Mouse (Mus musculus) heart, embryonic 15.5 days (tissue): ENCODE results near the gene Mtfp1. TPM values are rescaled to one million over a fixed set of nuclear protein-coding genes. Genes with fewer than 3 reads are reported as not detected.
"Not testable (repeated sequence)": the region's sequence is repeated elsewhere in the genome, so short reads cannot be mapped to it uniquely, and the experiment has no call there.

Experiments used
- ATAC-seq: fragments of 200-750 bp; cut with Nextera tagmentation; replicated peaks from 2 replicates; pipeline ENCODE4 v1.8.0; 2017; ENCODE audit warnings: low read depth, moderate TSS enrichment; ENCODE audit not compliant: insufficient number of reproducible peaks, insufficient read depth, low FRiP score
- H3K27ac ChIP-seq: fragments of 300-500 bp; sonication (generic); 2 replicates; pipeline ENCODE4 v1.5.1; 2015; ENCODE audit warnings: mild to moderate bottlenecking, inconsistent platforms
- H3K27me3 ChIP-seq: fragments of 300-500 bp; sonication (generic); 2 replicates; pipeline ENCODE4 v1.6.1; 2015; ENCODE audit warnings: inconsistent platforms
- H3K36me3 ChIP-seq: fragments of 300-500 bp; sonication (generic); 2 replicates; pipeline ENCODE4 v1.6.1; 2015; ENCODE audit warnings: mild to moderate bottlenecking, inconsistent platforms
- H3K4me1 ChIP-seq: fragments of 300-500 bp; sonication (generic); replicated peaks from 2 replicates; pipeline ENCODE4 v1.6.1; 2015; ENCODE audit warnings: inconsistent platforms
- H3K4me2 ChIP-seq: fragments of 300-500 bp; sonication (generic); 2 replicates; pipeline ENCODE4 v1.6.1; 2015; ENCODE audit warnings: inconsistent platforms, mild to moderate bottlenecking, moderate library complexity
- H3K4me3 ChIP-seq: fragments of 300-500 bp; sonication (generic); 2 replicates; pipeline ENCODE4 v1.5.1; 2015; ENCODE audit warnings: mild to moderate bottlenecking, inconsistent platforms
- H3K9ac ChIP-seq: fragments of 300-500 bp; sonication (generic); 2 replicates; pipeline ENCODE4 v1.6.1; 2015; ENCODE audit warnings: mild to moderate bottlenecking, inconsistent platforms
- H3K9me3 ChIP-seq: fragments of 300-500 bp; sonication (generic); replicated peaks from 2 replicates; pipeline ENCODE4 v1.6.1; 2016; ENCODE audit warnings: inconsistent platforms
- WGBS: fragments of 180-500 bp; shearing (Covaris S2); methylation state at CpG from one replicate; pipeline ENCODE4 v1.1.7; 2015; ENCODE audit warnings: mixed read lengths; 5-methylcytosine and 5-hydroxymethylcytosine counted together
- polyA plus RNA-seq: library from polyadenylated mRNA; unstranded; fragments of >200 nt; fragmentation: Nextera tagmentation; extraction: Ambion mirVana; gene quantifications from 2 replicates; pipeline ENCODE4 v1.2.1, GENCODE M21; 2015

Gene Mtfp1
- polyA plus RNA-seq, 1 experiment from 2014 or later = 32.8 TPM

- no peak overlapping the region for H3K9ac ChIP-seq
- H3K4me1 ChIP-seq = peaks cover 9% of the 10 kb centered on the region
- H3K4me2 ChIP-seq = no peak overlapping the region
- no peaks in the 10 kb centered on the region for H3K36me3 ChIP-seq
- no peak overlapping the region for H3K27ac ChIP-seq
- no peaks in the 10 kb centered on the region for H3K9me3 ChIP-seq
- 64% methylated on average over 5 of the region's 5 CpGs for WGBS
- H3K27me3 ChIP-seq = peaks cover 7% of the 10 kb centered on the region; the same call in 1 of the 2 replicates
- H3K4me3 ChIP-seq = no peak overlapping the region
- no peak for ATAC-seq
These were observed 28.7 kb upstream of the Mtfp1 start for GRCm38 (mm10) chr11:4123922-4124321.

GRCm38 (mm10) chr11:4122742-4123579 lies 27.7 kb upstream of the Mtfp1 start, which contains the start of gene Sec14l2:
Sec14l2 (minus strand) TSS chr11:4123415.
- peaks cover 15% of the 10 kb centered on the region for H3K4me1 ChIP-seq
- no peak for ATAC-seq
- no peak within 1 kb of the TSS for H3K27ac ChIP-seq
- WGBS = 67% methylated on average over 10 of the region's 10 CpGs
- H3K9ac ChIP-seq = no peak within 1 kb of the TSS
- no peak within 1 kb of the TSS for H3K4me3 ChIP-seq
- H3K36me3 ChIP-seq = no peaks in the 10 kb centered on the region
- no peak within 1 kb of the TSS for H3K4me2 ChIP-seq
- H3K9me3 ChIP-seq = no peaks in the 10 kb centered on the region
- H3K27me3 ChIP-seq = peaks cover 7% of the 10 kb centered on the region

GRCm38 (mm10) chr11:4122226-4122625 lies 27.0 kb upstream of the Mtfp1 start:
- 78% methylated on average over 5 of the region's 5 CpGs for WGBS
- Histone ChIP-seq H3K9me3 (no peaks in the 10 kb centered on the region), H3K4me3 (no peak overlapping the region), H3K27me3 (peaks cover 13% of the 10 kb centered on the region), H3K27ac (no peak overlapping the region), H3K4me2 (no peak overlapping the region), H3K4me1 (peaks cover 21% of the 10 kb centered on the region), H3K9ac (no peak overlapping the region), H3K36me3 (no peaks in the 10 kb centered on the region)
- ATAC-seq = no peak

DNA sequence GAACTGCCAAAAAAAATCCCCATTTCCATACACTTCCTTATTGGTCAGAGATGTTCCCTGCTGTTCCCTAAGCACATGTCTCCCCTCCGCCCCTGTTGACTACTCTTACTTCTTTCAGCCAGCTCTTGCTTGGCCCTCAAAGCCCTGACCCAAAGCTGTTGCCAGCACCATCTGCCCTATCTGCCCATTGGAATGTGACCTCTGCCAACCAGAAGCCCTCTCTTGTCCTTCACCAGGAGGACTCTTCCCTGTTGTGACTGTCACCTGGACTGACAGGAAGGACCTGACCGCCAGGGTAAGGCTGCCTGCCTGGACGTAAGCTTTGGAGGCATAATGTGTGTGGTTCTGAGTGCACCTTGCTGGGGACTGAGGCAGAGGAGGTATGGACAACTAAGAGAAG lies 26.4 kb upstream of the Mtfp1 start:
- ATAC-seq = no peak
- no peak overlapping the region for H3K4me2 ChIP-seq
- H3K9ac ChIP-seq = no peak overlapping the region
- no peaks in the 10 kb centered on the region for H3K36me3 ChIP-seq
- H3K4me1 ChIP-seq = peaks cover 27% of the 10 kb centered on the region
- H3K9me3 ChIP-seq = no peaks in the 10 kb centered on the region
- no peak overlapping the region for H3K4me3 ChIP-seq
- 75% methylated on average over 3 of the region's 3 CpGs for WGBS
- no peak overlapping the region for H3K27ac ChIP-seq
- H3K27me3 ChIP-seq = peaks cover 17% of the 10 kb centered on the region

DNA sequence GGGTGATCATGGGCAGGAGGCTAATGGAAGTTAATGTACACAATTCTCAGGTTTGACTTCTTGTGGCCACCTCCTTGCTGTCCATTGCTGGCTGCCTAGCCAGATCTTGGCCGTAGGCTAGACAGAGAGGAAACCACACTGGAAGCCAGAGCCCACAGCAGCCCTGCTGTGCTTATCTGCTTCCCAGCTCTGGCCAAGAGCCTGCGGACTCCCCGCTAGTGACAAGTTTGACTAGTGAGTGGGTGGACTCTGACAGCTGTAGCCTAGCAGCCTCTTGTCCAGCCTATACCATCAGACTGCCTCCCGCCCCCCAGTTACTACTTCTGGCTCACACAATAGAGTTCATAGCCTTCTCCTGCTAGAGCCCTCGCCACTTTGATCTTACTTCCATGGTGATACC lies 24.4 kb upstream of the Mtfp1 start:
- ATAC-seq = peak; percentile 30; the same call in 1 of the 2 replicates
- no peaks in the 10 kb centered on the region for H3K9me3 ChIP-seq
- no peak overlapping the region for H3K4me3 ChIP-seq
- no peak overlapping the region for H3K9ac ChIP-seq
- H3K36me3 ChIP-seq = no peaks in the 10 kb centered on the region
- H3K27me3 ChIP-seq = peaks cover 17% of the 10 kb centered on the region
- WGBS = 19% methylated on average over 5 of the region's 5 CpGs
- H3K27ac ChIP-seq = no peak overlapping the region
- 0 out of 2 replicates have a peak overlapping the region, but pooled peaks have one; percentile 4 for H3K4me2 ChIP-seq
- peaks cover 32% of the 10 kb centered on the region for H3K4me1 ChIP-seq

DNA sequence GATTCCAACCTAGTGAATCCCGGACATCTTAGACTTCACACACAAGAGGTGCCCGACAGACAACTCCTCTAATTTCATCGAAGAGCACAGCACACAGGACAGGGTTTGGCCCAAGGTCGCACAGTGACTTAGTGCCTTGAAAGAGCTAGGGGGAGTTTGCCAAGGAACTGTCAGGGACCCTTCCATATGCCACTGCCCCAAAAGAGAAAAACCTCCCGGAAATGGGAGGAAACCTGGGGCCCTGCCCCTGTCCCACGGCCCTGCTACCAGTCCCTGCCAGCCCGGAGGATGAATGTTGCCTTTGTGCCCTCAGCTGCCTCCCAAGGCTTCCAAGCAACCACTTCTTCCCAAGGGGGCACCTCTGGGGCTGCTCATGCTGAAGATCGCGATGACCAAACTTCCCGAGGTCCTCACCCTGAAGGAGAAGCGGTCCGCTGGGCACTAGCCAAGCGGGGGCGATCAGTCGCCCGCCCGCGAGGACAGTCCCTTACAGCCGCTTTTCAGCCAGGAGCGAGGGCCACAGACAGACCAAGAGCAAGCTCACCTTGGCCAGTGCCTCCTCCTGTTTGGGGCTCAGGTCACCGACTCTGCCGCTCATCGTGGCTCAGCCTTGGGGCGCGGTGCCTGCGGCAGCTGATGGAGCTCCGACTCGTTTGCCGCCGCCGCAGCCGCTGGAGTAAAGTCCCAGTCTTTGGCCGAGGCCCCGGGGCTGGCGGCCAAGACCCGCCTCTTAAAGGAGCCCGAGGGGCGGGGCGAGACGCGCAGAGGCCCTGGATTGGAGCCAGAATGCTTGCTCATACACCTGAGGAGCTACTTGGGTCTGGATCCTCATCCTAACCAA lies 23.1 kb upstream of the Mtfp1 start:
- H3K9me3 ChIP-seq = no peaks in the 10 kb centered on the region
- H3K27me3 ChIP-seq = peaks cover 17% of the 10 kb centered on the region
- H3K4me1 ChIP-seq = peaks cover 32% of the 10 kb centered on the region
- peak overlapping the region; percentile 57 for H3K4me3 ChIP-seq
- peak overlapping the region; percentile 57 for H3K9ac ChIP-seq
- no peak for ATAC-seq
- H3K4me2 ChIP-seq = peak overlapping the region; percentile 97
- peak overlapping the region; percentile 11; the same call in 1 of the 2 replicates for H3K27ac ChIP-seq
- no peaks in the 10 kb centered on the region for H3K36me3 ChIP-seq
- WGBS = 3% methylated on average over 41 of the region's 41 CpGs

- whole genome bisulfite sequencing = 23% methylated on average over 3 of the region's 3 CpGs
- Histone ChIP-seq H3K27ac (no peak overlapping the region), H3K4me1 (peaks cover 32% of the 10 kb centered on the region), H3K27me3 (peaks cover 17% of the 10 kb centered on the region), H3K36me3 (no peaks in the 10 kb centered on the region), H3K9me3 (no peaks in the 10 kb centered on the region), H3K9ac (no peak overlapping the region), H3K4me3 (peak overlapping the region; percentile 57), H3K4me2 (peak overlapping the region; percentile 97)
- no peak for ATAC-seq
These were observed 22.3 kb upstream of the Mtfp1 start for GRCm38 (mm10) chr11:4117372-4118071.

- WGBS = 42% methylated on average over 11 of the region's 11 CpGs
- H3K4me1 ChIP-seq = peaks cover 32% of the 10 kb centered on the region
- no peak overlapping the region for H3K9ac ChIP-seq
- no peaks in the 10 kb centered on the region for H3K9me3 ChIP-seq
- no peak overlapping the region for H3K4me3 ChIP-seq
- H3K36me3 ChIP-seq = no peaks in the 10 kb centered on the region
- 0 out of 2 replicates have a peak overlapping the region, but pooled peaks have one; percentile 21 for H3K4me2 ChIP-seq
- no peak for ATAC-seq
- no peak overlapping the region for H3K27ac ChIP-seq
- H3K27me3 ChIP-seq = peaks cover 17% of the 10 kb centered on the region
These were observed 21.4 kb upstream of the Mtfp1 start for GRCm38 (mm10) chr11:4116458-4117141.

DNA sequence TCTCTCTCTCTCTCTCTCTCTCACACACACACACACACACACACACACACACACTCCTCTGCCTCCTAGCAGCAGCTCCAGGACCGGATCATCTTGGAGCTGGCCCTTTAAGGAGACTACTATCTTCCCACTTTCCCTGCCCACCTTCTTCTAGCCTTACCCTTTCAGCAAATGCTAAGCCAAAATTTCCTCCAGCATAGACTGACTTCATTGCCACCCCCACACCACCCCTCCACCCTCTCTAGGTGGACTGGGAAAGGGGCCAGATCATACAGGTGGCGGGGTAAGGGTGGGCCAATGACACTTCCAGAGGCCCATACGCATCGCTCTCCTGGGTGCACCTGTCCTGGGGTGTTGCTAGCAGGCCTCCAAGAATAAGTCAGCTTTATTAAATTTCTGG lies 20.2 kb upstream of the Mtfp1 start:
- Histone ChIP-seq H3K9me3 (no peaks in the 10 kb centered on the region), H3K4me1 (peaks cover 32% of the 10 kb centered on the region), H3K4me2 (no peak overlapping the region), H3K27me3 (peaks cover 11% of the 10 kb centered on the region; the same call in 1 of the 2 replicates), H3K9ac (no peak overlapping the region), H3K36me3 (no peaks in the 10 kb centered on the region), H3K27ac (no peak overlapping the region), H3K4me3 (no peak overlapping the region)
- WGBS = 87% methylated on average over 4 of the region's 4 CpGs
- no peak for ATAC-seq

GRCm38 (mm10) chr11:4114541-4114940 lies 19.3 kb upstream of the Mtfp1 start:
- ATAC-seq = not testable (repeated sequence)
- 82% methylated on average over 6 of the region's 6 CpGs for WGBS

More at GRCm38 (mm10) chr11:4114541-4114940, 19.3 kb upstream of the Mtfp1 start:
- not testable (repeated sequence) for H3K9ac ChIP-seq, H3K4me2 ChIP-seq, H3K36me3 ChIP-seq, H3K27ac ChIP-seq, H3K9me3 ChIP-seq, H3K4me3 ChIP-seq
- peaks cover 25% of the 10 kb centered on the region for H3K4me1 ChIP-seq
- peaks cover 10% of the 10 kb centered on the region; the same call in 1 of the 2 replicates for H3K27me3 ChIP-seq
